Mouse (Mus musculus) layer of hippocampus, adult 8-10 months (tissue): ENCODE measurements around the gene Fam83f. TPM values are rescaled to one million over a fixed set of nuclear protein-coding genes. Genes with fewer than 3 reads are reported as not detected.

ENCODE experiments used
- DNase-seq, 2 experiments: peaks; one replicate each; pipeline ENCODE4 v3.0.0; 2022; ENCODE audit warnings: low spot score in 2 of 2
- total RNA-seq, 4 experiments: library from RNA; stranded (reverse); gene quantifications; 2 replicates each; pipeline ENCODE4 v1.2.4; 2022

Gene Fam83f
- under 1 TPM; 0.16 to 0.32 (median 0.23) TPM for total RNA-seq

DNA sequence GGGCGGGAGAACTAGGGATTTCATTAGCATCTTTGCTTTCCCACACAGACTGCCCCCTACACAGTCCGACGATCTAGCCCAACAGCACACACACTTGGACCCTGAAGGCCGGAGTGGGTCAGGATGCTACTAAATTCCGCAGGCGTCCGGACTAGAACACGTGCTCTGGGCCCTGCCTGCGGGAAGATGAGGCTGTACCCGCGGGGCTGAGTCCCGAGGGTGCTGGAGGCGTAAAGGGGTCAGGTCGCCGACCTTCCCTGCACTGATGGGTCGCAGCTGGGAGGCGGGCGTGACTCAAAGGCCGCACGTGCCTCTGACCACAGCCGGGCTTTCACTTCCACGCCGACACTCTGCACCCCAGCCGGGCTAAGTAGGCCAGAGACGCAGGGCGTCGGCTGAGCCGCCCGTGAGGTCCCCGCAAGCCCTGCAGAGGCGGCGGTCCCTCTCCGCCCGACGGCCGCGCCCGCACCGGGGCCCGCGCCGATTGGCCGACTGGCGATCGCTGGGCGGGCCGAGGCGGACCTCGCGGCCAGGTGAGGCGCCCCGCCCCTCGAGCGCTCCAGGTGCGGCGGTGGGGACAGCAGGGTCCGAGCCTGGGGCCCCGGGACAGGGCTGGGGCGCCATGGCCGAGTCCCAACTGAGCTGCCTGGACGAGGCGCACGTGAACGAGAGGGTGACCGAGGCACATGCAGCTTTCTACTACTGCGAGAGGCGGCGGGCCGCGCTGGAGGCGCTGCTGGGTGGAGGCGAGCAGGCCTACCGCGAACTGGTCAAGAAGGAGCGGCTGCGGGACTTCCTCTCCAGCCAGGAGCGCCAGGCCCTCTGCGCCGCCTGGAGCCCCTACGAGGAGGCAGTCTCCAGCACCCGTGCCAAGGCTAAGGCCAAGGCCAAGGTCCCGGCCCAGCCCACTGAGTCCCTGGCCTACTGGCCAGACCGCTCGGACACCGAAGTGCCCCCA lies at the start of gene Fam83f:
TSS of gene Fam83f (plus strand) at position 553 of the 958 bp plus-strand sequence.
- DNase-seq, result no peak

DNA sequence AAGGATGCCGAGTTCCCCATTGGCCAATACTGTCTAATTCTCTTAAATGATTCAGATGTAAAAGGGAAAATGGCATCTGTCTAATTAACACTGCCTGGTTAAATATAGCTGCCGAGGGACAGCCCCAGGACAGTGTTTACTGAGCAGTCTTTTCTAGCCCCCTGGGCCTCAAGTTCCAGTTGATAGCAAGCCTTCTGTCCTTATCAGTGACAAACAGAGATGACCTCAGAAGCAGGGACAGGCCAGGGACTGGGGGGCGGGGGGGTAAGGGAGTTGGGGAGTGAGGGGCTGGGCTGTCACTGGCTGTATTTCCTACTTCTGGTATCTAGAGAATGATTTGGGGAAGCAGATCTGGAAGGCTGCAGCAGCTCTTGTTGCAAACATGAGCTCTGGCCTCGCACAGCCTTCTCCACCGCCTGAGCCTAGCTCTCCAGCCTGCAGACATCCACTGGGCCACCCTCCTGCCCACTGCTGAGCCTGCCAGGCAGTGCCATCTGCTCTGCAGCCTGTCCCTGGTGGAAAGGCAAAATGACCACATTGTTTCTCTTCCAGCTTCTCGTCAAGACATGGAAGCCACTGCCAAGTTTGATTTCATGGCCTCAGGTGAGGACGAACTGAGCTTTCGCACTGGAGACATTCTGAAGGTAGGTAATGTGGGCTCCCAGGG lies 48.3 kb upstream of the Fam83f start:
- DNase-seq, result no peak

DNA sequence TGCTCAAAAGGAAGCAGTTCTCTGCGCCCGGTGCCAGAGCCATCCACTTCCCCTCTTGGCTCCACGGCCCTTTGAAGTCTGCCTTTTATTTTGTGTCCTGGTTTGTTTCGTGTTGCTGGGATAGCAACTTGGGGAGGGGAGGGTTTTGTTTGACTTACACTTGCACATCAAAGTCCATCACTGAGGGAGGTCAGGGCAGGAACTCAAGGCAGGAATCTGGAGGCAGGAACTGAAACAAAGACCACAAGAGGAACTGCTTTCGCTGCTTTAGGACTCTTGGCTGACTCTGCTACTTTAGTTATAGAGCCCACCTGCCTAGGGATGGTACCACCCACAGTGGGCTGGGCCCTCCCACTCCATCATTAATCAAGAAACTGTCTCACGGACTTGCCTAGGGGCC lies 45.2 kb upstream of the Fam83f start:
- no peak for DNase-seq

DNA sequence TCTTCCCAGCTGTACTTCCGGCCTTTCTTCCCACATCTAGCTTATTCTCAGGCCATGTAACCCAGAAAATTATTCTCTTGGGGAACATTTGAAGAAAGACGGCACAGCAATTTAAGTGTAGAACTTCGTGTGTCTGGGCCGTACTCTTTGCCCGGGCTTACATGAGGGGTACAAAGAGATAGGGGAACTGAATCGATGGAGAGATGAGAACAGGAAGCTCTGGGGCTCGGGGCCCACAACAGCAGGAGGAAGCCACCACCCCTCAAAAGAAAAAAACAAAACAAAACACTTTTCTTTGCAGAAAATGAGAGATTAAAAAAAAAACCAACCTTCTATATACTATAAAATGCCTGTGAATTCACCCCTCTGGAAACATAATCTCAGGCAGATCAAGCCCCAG lies 41.5 kb upstream of the Fam83f start:
- DNase-seq, result no peak

DNA sequence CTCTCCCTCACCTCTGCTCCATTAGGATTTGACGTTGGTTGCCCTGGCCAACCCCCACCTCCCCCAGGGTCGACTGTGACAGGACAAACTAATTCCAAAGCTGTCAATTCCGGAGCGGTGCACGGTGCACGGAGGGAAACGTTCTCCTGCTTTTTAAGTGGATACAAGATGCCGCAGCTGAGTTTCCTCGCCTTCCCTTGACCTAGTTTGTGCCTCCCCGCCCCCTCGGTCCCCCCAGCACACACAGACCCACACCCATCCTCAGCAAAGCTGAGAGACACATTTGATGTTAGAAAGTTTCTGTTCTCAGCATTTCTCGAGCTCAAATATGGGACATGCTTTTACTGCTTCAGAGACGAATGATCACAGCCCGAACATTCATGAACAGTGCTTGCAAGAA lies 40.9 kb upstream of the Fam83f start:
- no peak for DNase-seq

DNA sequence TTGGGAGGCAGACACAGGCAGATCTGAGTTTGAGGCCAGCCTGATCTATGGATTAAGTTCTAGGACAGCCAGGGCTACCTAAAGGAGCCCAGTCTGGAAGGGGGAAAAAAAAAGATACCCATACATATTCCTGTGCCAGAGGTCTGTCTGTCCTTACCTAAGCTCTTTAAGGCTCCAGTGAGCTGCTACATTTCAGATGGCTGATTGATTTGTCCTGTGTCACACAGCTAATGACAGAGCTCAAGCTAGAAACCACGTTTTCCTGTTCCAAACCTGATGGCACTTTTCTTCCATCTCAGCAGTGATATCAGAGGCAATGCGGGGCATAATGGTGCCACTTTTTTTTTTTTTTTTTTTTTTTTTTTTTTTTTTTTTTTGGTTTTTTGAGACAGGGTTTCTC lies 40.3 kb upstream of the Fam83f start:
- DNase-seq, result no peak

DNA sequence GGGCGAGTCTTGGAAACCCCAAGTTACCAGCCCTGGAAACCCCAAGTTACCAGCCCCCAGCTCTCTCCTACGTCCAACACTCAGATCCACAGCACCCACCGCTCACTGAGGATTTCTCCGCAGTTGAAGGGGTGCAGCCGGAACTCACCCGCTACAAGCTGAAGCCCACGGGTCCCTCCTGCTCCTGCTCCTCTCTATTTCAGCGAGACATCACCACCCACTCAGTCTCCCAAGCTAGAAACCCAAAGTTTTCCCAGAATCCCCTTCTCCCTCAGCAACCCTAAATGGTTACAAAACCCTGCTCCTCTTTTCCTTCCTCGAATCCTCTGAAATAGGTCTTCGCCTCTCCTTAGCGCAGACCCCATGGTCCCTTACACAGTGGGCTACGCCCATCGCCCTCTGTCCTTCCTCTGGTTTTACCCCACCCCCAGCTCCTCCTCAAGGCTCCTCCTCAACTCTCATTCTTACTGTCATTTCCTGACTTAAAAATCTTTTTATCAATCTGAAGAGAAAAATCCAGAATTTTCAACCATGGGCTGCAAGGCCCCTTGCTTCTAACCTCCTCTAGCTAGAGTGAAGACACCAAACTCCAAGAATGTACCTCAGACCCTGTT lies 39.3 kb upstream of the Fam83f start:
- DNase-seq, result no peak

DNA sequence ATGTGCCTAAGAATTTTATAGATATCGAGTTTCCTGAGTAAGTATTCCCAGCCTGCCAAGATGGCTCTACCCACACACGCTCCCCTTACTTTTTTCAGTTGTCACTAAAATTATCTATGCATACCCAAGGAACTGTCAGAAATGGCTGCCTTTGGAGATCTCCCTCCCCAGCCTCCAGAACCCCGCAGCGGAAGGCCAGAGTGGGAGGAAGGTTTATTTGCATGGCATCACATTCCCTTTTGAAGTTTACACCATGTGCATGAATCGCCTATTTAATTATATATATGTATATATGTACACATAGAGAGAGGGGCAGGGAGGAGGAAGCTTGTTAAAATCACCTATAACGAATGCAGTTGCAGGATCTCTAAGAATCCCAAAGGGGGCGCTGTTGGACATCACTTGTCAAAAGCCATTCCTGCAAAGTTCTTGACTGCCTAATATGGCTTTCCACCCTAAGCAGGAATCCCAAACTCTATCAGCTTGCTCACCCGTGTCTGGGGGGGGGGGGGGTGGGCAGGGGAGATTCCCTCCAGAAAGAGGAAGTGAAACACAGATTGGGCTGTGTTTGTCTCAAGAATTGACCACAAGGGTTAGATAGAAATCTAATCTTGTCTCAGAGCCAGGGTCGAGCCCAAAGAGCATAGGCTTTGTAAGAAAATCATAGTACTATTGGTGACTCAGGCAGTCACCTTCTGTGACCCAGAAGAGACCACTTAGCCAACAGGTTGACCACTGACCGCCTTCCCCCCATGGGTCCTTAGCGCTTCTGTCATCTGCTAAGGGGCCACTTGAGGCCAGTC lies 37.1 kb upstream of the Fam83f start:
- DNase-seq, result no peak

DNA sequence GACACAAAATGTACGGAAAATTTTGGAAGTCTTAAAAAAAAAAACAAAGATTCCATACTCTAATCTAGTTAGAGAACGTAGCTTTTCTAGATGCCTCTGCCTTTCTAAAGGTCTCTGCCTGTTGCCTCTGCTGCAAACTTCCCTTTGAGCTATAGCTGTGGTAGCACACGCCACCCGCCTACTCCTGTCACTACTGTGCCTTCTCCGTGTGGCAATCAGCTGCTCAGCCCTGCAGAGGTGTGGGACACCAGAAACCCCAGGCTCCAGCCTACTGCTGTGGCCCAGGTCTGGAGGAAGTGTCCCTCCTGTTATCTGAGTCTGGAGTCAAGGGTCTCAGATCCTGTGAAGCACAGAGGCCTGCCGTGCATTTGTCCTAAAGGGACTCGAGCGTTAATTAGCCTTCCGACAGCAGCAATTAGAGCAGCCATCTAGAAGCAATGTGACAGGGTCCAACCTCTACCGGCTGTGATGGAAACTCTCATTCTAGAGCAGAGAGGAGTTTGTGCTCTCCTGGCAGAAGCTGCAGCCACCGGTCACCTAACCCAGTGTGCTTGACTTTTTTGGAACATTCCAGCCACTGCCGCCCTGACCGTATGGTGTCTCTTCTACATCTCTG lies 34.8 kb upstream of the Fam83f start:
- DNase-seq, result no peak

DNA sequence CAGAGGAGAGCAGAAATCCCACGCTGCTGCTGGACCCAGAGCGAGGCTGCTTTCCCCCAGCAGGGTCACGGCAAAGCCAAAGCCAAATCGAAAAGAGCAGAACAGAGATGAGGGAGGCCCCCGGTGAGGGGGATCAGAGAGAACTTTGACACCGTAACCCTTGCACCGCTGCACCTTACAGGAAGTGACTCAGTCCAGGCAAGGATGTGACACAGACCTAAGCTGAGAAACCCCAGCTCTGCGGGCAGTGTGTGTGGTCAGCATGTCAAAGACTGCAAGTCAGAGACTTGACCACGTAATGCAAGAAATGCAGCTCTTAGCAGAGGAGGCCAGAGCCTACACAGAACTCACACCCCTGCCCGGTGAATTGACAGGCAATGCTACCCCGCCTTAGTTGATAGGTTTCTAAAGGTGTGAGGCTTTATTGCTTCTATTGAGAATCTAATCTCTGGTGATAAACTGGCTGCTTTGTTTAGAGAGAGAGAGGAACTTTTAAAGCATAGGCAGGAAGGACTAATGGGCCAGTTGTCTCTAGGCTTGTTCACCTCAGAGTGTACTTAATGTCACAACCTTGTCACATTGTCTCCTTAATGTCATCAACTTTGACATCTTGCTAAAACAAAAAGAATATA lies 32.5 kb upstream of the Fam83f start:
- DNase-seq, result no peak

DNA sequence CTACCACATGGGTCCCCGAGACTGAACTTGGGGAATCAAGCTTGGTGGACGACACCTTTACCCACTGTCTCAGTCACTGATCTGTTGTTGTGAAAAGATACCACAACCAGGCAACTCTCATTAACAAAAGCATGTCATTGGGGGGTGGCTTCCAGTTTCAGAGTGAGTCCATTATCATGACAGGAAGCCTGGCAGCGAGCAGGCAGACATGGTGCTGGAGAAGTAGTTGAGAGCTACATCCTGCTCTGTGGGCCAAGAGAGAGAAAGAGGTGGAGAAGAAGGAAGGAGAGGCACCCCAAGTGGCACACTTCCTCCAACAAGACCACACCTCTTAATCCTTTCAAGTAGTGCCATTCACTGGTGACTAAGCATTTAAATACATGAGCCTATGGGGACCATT lies 31.8 kb upstream of the Fam83f start:
- no peak for DNase-seq

DNA sequence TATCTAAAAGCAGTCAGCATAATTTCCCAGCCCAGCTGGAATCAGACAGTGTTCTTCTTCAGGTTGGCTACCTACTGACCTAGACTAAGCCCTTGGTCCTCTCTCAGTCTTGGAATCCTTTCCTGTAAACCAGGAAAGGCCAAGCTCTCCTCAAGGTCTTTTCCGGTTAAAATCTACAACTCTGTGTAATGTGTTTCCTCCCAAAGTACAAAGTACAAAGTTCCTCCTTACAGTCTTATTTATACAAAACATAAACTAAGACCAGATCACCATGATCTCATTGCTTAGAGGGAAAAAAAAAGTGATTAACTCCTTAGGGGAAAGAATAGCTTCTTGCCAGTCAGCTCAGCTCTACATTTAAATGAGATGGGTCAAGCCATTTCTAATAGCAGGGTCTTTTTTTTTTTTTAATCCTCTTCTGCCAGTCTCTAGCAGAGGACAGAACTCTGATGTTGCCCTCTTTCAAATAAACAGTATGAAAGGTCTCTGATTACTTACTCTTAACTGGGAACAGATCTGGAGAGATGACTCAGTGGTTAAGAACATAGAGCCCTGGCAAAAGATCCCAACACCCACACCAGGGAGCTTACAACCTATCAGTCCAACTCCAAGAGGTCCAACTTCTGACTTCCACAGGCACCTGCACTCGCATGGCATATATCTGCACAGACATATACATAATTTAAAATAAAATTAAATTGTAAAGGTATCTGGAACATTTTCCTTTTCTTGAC lies 29.8 kb upstream of the Fam83f start:
- no peak for DNase-seq

DNA sequence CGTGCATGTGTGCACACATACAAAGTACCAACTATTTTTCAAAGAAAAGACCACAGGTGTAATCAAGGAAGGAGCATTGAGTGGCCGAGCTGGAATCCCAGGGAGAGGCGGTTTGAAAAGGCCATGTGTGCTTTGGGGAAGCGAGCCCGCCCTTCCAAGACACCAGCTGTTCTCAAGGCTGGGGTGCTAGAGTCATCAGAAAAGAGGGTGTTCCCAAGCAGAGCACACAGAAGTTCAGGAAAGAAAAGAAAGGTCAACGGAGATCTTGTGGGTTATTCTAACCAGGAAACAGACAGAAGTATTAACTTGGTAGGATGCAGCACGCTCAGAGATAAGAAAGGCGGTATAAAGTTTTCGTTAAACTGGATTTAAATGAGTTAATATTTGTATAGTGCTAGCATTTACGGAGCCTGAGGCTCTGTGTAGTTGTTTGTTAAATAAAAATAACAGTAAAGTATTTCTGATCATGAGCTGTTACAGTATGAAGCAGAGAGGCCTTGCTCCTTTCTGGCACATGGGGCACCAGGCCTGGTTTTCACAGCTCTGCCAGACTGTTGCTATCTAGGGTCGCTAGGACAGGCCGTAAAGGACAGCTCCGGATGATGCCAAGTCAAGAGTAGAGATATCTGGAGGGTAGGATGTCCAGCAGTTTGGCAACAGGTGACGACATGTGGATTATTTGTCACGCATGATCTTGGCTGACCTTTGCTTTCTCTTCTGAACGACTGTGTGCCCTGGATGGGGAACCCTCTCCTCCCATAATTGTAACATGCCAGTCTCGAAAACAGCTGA lies 26.4 kb upstream of the Fam83f start:
- no peak for DNase-seq

DNA sequence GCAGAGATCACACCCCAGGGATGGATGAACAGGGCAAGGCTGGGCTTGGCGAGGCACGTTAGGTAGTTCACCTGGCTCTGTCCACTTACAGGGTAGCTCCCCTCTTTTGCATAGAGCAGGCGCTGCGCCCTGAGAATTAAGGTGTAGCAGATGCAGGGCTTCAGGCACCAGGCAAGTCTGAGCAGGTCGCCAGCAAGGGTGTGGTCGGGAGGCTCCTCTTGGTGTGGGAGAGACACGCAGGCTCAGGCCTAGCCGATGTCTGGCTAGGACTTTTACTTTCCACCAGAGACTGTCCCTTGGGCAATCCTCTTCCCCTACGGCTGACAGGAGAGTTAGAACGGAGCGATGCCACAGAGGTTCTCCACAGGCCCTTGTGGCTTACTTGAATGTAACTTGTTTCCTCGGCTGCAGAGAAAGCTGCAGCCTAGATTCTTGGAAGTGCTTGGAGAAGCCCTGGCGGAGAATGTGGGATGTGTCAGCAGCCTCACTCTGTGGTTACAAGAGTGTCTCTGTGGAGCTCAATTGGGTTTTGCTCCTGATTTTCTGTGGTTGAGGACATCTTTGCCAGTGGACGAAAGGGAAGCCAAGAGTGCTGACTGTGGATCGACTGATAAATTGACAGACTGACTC lies 22.6 kb upstream of the Fam83f start:
- no peak for DNase-seq

DNA sequence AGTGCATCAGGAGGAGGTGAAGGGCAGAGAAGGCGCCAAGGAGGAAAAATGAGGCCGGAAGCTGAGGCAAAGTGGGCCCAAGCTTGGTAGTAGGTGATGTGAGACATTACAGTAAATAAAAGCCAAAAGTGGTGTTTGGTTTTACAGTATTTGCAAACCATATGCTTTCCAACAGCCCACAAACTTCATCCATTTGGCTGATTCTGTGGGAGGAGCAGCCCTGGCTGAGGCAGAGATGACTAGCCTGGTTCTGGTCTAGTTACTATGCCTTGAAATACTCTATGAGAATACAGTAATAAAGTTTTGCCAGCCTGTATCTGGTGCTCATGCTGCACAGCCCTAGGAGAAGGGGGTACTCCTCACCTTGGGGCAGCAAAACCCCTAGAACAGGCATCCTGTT lies 21.2 kb upstream of the Fam83f start:
- DNase-seq, result no peak

DNA sequence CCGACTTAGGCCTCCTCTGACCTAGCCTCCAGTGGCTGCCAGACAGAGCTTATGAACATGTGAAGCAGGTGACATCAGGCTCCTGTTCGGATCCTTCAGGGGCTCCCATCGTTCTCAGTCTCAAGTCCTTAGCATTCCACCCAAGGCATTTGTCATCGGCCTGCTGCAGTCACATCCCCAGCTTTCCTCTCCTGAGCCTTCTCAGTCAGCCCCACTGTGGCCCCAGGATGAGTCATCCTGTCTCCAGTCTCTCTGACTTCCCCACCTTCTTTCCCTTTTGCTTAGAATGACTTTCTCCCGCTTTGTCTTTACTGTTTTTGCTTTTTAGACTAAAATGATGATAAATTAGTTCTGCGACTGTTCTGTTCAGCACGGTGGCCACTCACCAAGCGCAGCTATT lies 17.8 kb upstream of the Fam83f start:
- no peak for DNase-seq

DNA sequence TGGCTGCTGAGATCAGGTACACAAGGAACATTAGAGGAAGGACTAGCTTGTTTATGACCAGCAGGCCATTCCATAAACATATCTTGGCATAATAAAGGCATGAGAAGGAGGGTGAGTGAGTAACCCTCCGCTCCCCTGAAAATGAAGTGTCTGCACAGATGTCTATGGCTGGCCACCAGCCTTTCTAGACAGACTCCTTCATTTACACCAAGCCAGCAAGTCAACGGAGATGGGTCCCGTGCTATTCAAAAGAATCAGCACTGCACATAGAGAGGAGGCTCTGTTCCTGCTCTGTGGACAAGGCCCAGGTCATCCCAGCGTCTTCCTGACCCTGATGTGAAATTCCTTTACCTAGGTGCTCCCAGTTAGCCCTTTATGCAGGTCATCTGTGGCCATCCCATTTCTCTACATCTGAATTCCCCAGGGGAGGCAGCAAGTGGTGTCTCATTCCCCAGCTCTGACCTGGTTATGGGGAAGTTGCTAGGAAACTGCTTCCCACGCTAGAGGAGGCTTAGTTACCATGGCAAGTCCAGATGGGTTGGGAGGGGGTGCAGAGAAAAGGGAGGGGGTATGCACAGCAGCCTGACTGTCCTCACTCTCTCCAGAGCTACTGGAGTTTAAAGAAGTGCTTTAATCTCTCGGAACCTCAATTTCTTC lies 12.7 kb upstream of the Fam83f start:
- DNase-seq, result no peak

DNA sequence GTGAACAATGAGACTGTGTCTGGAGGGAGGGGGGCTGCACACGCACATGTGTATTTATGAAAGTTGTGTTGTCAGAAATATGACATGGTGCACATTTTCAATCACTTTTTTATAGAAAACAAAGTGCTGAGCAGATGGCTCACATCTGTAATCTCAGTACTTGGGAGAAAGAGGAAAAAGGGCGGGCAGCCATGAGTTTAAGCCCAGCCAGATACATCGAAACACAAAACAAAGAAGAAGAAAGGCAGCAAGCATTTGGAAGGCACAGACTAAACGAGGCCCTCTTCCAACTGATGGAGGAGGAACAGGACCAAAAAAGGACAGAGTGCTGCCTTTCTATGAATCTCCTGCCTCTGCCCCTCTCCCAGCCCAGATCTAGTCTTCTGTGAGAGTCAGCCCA lies 10.7 kb upstream of the Fam83f start:
- no peak for DNase-seq
